Mouse (Mus musculus) naive thymus-derived CD4-positive, alpha-beta T cell, adult 2 months (primary cell): Measurements from ENCODE around the gene Map7d2.

ENCODE experiments used
- DNase-seq: peaks from one replicate; pipeline ENCODE4 v3.0.0-alpha.2; 2011; ENCODE audit warnings: low read depth

Map7d2 gene

GRCm38 (mm10) chrX:159509847-159510715 lies 95.7 kb downstream of the Map7d2 start:
- no peak for DNase-seq

DNA sequence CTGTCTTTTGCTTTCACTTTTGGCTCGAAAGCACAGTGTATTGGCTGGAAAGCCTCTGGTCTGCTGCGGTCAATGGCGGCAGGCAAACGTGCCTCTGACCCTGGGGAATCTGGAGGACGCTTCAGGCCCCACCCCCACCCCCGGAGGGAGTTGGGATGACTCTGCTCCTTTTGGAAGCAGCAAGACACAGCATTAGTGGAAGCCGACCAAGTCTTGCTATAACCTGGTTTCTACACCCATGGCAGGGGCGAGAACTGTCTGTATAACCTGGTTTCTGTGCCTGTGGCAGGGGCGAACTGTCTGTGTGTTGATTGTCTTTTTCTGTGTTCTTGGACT lies 96.3 kb downstream of the Map7d2 start:
- DNase-seq = peak; percentile 15

GRCm38 (mm10) chrX:159515599-159515998 lies 101.2 kb downstream of the Map7d2 start:
- no peak for DNase-seq

GRCm38 (mm10) chrX:159521780-159522179 lies 107.4 kb downstream of the Map7d2 start:
- DNase-seq = peak; percentile 9

DNA sequence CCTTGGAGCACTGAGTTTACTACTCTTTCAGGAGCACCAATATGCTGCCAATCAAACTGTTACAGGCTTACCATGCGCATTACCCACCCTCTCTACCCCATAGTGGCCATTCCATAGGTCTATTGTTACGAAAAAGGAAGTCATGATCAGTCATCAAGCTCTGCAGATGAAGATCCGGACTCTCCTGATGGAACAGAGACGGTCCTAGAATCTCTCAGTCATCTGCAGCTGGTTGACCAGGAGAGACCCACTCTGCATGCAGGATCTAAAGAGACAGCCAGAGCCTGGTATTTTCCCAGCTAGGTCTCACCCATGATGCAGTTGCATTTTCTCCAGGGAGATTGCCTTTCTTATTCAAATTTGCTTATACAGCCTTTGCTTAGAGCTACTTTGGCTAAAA lies 108.3 kb downstream of the Map7d2 start:
- peak; percentile 12 for DNase-seq

GRCm38 (mm10) chrX:159526388-159526787 lies 112.0 kb downstream of the Map7d2 start, which contains the start of gene Bclaf3:
Gene Bclaf3, plus strand, starts transcription at chrX:159526688.
- DNase-seq = no peak

GRCm38 (mm10) chrX:159532427-159532810 lies 118.0 kb downstream of the Map7d2 start:
- peak; percentile 97 for DNase-seq

GRCm38 (mm10) chrX:159532811-159533462 lies 118.6 kb downstream of the Map7d2 start:
- no peak for DNase-seq

DNA sequence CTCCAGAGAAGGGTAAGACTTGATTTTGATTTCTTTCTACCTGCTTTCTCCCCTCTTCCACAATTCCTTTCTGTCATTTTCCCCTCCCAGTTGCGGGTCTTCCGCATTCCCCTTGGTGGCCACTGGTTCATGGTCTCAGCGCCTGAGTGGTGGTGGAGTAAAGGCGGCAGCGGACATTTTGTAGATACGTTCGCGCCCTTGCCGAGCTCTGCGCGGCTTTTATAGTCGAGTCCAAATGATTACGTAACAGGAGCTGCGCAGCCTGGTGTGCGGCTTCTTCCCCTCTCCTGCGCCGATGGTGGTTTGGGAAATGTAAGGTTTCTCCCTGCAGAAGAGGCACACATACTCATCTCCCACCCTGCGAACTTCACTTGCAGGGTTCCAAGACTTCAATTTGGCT lies 127.6 kb downstream of the Map7d2 start:
- DNase-seq = no peak

GRCm38 (mm10) chrX:159547093-159547492 lies 132.7 kb downstream of the Map7d2 start:
- DNase-seq = no peak
